Mouse (Mus musculus): ENCODE measurements at regions not wholly inside any gene's neighbourhood (a gene's known extent, or its start where the extent isn't known, plus 50 kb on each side); places are given as distances from the start of the nearest gene placed in this dataset.

DNA sequence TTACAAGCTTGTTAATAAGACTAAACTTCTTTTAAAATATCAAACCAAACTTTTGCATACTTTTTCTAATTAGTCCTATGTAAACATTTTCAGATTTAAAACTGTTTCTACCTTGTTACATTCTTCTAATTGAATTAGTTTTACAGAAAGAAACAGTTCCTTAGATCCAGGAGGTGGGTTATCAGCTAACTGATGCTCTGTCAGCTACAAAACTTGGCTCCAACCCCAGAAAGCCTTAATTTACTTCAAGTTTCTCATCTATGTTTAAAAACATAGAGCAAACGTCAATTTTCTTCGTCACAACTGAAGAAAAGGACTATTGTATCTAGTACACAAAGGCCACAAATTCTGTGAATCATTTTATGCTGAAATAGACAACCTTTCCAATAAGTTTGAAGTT is 110.4 kb upstream of the Pclo start:
- Histone ChIP-seq H3K4me3 (ENCODE audit: control insufficient read depth, low read depth, low read length) (no peak overlapping the region), H3K36me3 (ENCODE audit: control insufficient read depth, insufficient read depth, low read length) (no peaks in the 10 kb centered on the region), H3K27me3 (ENCODE audit: control insufficient read depth, insufficient read depth, low read length) (no peaks in the 10 kb centered on the region), H3K27ac (ENCODE audit: control insufficient read depth, insufficient read depth, low read depth, low read length) (no peak overlapping the region), H3K4me1 (ENCODE audit: control insufficient read depth, insufficient read depth, low read length) (no peaks in the 10 kb centered on the region)
- TF ChIP-seq POLR2A (IDR thresholded peaks at IDR 0.05; ENCODE audit: control insufficient read depth, low read depth, low read length) (no peak), CTCF (IDR thresholded peaks at IDR 0.05; ENCODE audit: control insufficient read depth, insufficient read depth, insufficient replicate concordance, low read depth, low read length) (no peak)

DNA sequence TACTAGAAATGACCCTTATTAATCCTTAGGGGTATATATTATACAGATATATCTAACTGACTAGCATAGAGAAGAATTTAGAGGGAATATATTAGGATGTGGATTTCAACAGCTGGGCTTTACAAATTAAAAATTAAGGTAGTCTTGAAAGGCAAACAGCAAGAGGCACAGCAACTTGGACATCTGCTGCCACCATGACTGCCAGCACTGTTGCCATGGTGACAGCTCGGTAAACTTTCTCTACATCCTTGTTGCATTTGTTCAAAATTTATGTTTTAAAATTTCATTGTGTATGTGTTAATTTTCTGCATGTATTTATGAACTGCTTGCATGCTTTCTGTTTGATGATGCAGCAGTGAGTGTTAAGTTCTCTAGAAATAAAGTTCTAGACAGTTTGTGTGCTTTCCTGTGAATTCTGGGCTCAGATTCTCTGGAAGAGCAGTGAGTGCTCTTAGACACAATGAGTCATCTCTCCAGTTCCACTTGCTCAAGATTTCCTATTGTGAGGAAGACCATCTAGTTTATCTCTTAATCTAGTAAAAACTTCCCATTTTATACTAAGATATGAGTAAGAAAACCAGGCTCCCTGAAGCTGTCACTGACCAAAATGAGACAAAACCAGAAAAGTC is 99.4 kb upstream of the Pclo start:
- Histone ChIP-seq H3K36me3 (ENCODE audit: control insufficient read depth, insufficient read depth, low read length) (no peaks in the 10 kb centered on the region), H3K27me3 (ENCODE audit: control insufficient read depth, insufficient read depth, low read length) (no peaks in the 10 kb centered on the region), H3K4me3 (ENCODE audit: control insufficient read depth, low read depth, low read length) (no peak overlapping the region), H3K4me1 (ENCODE audit: control insufficient read depth, insufficient read depth, low read length) (no peaks in the 10 kb centered on the region), H3K27ac (ENCODE audit: control insufficient read depth, insufficient read depth, low read depth, low read length) (no peak overlapping the region)
- no peak for TF ChIP-seq POLR2A (IDR thresholded peaks at IDR 0.05; ENCODE audit: control insufficient read depth, low read depth, low read length)
- no peak for TF ChIP-seq CTCF (IDR thresholded peaks at IDR 0.05; ENCODE audit: control insufficient read depth, insufficient read depth, insufficient replicate concordance, low read depth, low read length)

DNA sequence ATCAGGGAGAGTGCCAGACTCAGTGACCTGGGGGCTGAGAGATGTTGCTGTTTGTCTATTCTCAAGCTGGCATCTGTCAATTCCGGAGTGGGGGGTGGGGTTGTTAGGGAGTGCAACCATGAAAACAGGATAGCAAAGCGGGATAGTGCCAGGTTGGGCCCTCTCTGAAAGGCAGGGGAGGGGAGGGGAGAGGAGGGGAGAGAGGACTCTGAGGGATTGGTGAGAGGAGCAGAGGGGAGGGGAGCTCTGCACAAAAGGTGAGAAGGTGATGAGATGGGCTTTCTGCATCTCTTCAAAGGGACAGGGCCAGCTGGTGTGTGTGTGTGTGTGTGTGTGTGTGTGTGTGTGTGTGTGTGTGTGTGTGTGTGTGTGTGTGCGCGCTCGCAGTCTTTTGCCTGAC is 61.6 kb upstream of the Pclo start:
- Histone ChIP-seq H3K4me3 (ENCODE audit: control insufficient read depth, low read depth, low read length) (no peak overlapping the region), H3K27me3 (ENCODE audit: control insufficient read depth, insufficient read depth, low read length) (no peaks in the 10 kb centered on the region), H3K4me1 (ENCODE audit: control insufficient read depth, insufficient read depth, low read length) (no peaks in the 10 kb centered on the region), H3K27ac (ENCODE audit: control insufficient read depth, insufficient read depth, low read depth, low read length) (no peak overlapping the region), H3K36me3 (ENCODE audit: control insufficient read depth, insufficient read depth, low read length) (no peaks in the 10 kb centered on the region)
- no peak for TF ChIP-seq CTCF (IDR thresholded peaks at IDR 0.05; ENCODE audit: control insufficient read depth, insufficient read depth, insufficient replicate concordance, low read depth, low read length)
- no peak for TF ChIP-seq POLR2A (IDR thresholded peaks at IDR 0.05; ENCODE audit: control insufficient read depth, low read depth, low read length)
